Mouse (Mus musculus): ENCODE data around the gene Tpm4. TPM values are rescaled to one million over a fixed set of nuclear protein-coding genes. Genes with fewer than 3 reads are reported as not detected.

Tpm4 gene
- total RNA-seq, 1 experiment from 2014 or later: 51.1 TPM

GRCm38 (mm10) chr8:72135446-72136301 lies 899 bp downstream of the Tpm4 start:
- ATAC-seq (replicated peaks in 1 of 2; ENCODE audit: insufficient read depth in 1 of 2, low FRiP score in 2 of 2, low TSS enrichment in 1 of 2, low read depth in 1 of 2, poor library complexity in 2 of 2, severe bottlenecking in 2 of 2): no peak

GRCm38 (mm10) chr8:72136302-72136978 lies 1.7 kb downstream of the Tpm4 start:
- peak; percentile 72 to 73 for ATAC-seq (replicated peaks in 1 of 2; ENCODE audit: insufficient read depth in 1 of 2, low FRiP score in 2 of 2, low TSS enrichment in 1 of 2, low read depth in 1 of 2, poor library complexity in 2 of 2, severe bottlenecking in 2 of 2)

GRCm38 (mm10) chr8:72137431-72137830 lies 2.7 kb downstream of the Tpm4 start:
- no peak for ATAC-seq (replicated peaks in 1 of 2; ENCODE audit: insufficient read depth in 1 of 2, low FRiP score in 2 of 2, low TSS enrichment in 1 of 2, low read depth in 1 of 2, poor library complexity in 2 of 2, severe bottlenecking in 2 of 2)

- ATAC-seq (replicated peaks in 1 of 2; ENCODE audit: insufficient read depth in 1 of 2, low FRiP score in 2 of 2, low TSS enrichment in 1 of 2, low read depth in 1 of 2, poor library complexity in 2 of 2, severe bottlenecking in 2 of 2): no peak
Measured at GRCm38 (mm10) chr8:72138456-72138855, 3.7 kb downstream of the Tpm4 start.

GRCm38 (mm10) chr8:72143256-72143824 lies 8.6 kb downstream of the Tpm4 start:
- no peak for ATAC-seq (replicated peaks in 1 of 2; ENCODE audit: insufficient read depth in 1 of 2, low FRiP score in 2 of 2, low TSS enrichment in 1 of 2, low read depth in 1 of 2, poor library complexity in 2 of 2, severe bottlenecking in 2 of 2)

- peak; percentile 71 to 79; a peak in 3 of 4 replicates for ATAC-seq (replicated peaks in 1 of 2; ENCODE audit: insufficient read depth in 1 of 2, low FRiP score in 2 of 2, low TSS enrichment in 1 of 2, low read depth in 1 of 2, poor library complexity in 2 of 2, severe bottlenecking in 2 of 2)
Measured at GRCm38 (mm10) chr8:72144345-72144975, 9.7 kb downstream of the Tpm4 start.

GRCm38 (mm10) chr8:72145511-72145910 lies 10.7 kb downstream of the Tpm4 start:
- no peak for ATAC-seq (replicated peaks in 1 of 2; ENCODE audit: insufficient read depth in 1 of 2, low FRiP score in 2 of 2, low TSS enrichment in 1 of 2, low read depth in 1 of 2, poor library complexity in 2 of 2, severe bottlenecking in 2 of 2)

- no peak for ATAC-seq (replicated peaks in 1 of 2; ENCODE audit: insufficient read depth in 1 of 2, low FRiP score in 2 of 2, low TSS enrichment in 1 of 2, low read depth in 1 of 2, poor library complexity in 2 of 2, severe bottlenecking in 2 of 2)
Measured at GRCm38 (mm10) chr8:72146056-72146455, 11.3 kb downstream of the Tpm4 start.

- ATAC-seq (replicated peaks in 1 of 2; ENCODE audit: insufficient read depth in 1 of 2, low FRiP score in 2 of 2, low TSS enrichment in 1 of 2, low read depth in 1 of 2, poor library complexity in 2 of 2, severe bottlenecking in 2 of 2): no peak
Measured at GRCm38 (mm10) chr8:72146556-72146955, 11.8 kb downstream of the Tpm4 start.

- no peak for ATAC-seq (replicated peaks in 1 of 2; ENCODE audit: insufficient read depth in 1 of 2, low FRiP score in 2 of 2, low TSS enrichment in 1 of 2, low read depth in 1 of 2, poor library complexity in 2 of 2, severe bottlenecking in 2 of 2)
Measured at GRCm38 (mm10) chr8:72147266-72147665, 12.5 kb downstream of the Tpm4 start.

GRCm38 (mm10) chr8:72149056-72149455 lies 14.3 kb downstream of the Tpm4 start:
- no peak for ATAC-seq (replicated peaks in 1 of 2; ENCODE audit: insufficient read depth in 1 of 2, low FRiP score in 2 of 2, low TSS enrichment in 1 of 2, low read depth in 1 of 2, poor library complexity in 2 of 2, severe bottlenecking in 2 of 2)

- peak; percentile 89 to 94 for ATAC-seq (replicated peaks in 1 of 2; ENCODE audit: insufficient read depth in 1 of 2, low FRiP score in 2 of 2, low TSS enrichment in 1 of 2, low read depth in 1 of 2, poor library complexity in 2 of 2, severe bottlenecking in 2 of 2)
Measured at GRCm38 (mm10) chr8:72151418-72152078, 16.8 kb downstream of the Tpm4 start.

GRCm38 (mm10) chr8:72153382-72153781 lies 18.6 kb downstream of the Tpm4 start:
- no peak for ATAC-seq (replicated peaks in 1 of 2; ENCODE audit: insufficient read depth in 1 of 2, low FRiP score in 2 of 2, low TSS enrichment in 1 of 2, low read depth in 1 of 2, poor library complexity in 2 of 2, severe bottlenecking in 2 of 2)

GRCm38 (mm10) chr8:72158096-72158495 lies 23.3 kb downstream of the Tpm4 start:
- no peak for ATAC-seq (replicated peaks in 1 of 2; ENCODE audit: insufficient read depth in 1 of 2, low FRiP score in 2 of 2, low TSS enrichment in 1 of 2, low read depth in 1 of 2, poor library complexity in 2 of 2, severe bottlenecking in 2 of 2)

GRCm38 (mm10) chr8:72158726-72159125 lies 24.0 kb downstream of the Tpm4 start:
- ATAC-seq (replicated peaks in 1 of 2; ENCODE audit: insufficient read depth in 1 of 2, low FRiP score in 2 of 2, low TSS enrichment in 1 of 2, low read depth in 1 of 2, poor library complexity in 2 of 2, severe bottlenecking in 2 of 2): no peak

GRCm38 (mm10) chr8:72160007-72160406 lies 25.2 kb downstream of the Tpm4 start:
- ATAC-seq (replicated peaks in 1 of 2; ENCODE audit: insufficient read depth in 1 of 2, low FRiP score in 2 of 2, low TSS enrichment in 1 of 2, low read depth in 1 of 2, poor library complexity in 2 of 2, severe bottlenecking in 2 of 2): no peak
